Mouse (Mus musculus): ENCODE measurements around the gene Siva1. TPM values are rescaled to one million over a fixed set of nuclear protein-coding genes. Genes with fewer than 3 reads are reported as not detected.

The Siva1 gene
- polyA plus RNA-seq, 1 experiment from 2014 or later, result 222 TPM

- Histone ChIP-seq H3K4me2 (ENCODE audit: low read depth, low read length) (no peak overlapping the region), H3K36me3 (replicated peaks; ENCODE audit: control insufficient read depth, insufficient read depth, low read depth, low read length) (no peaks in the 10 kb centered on the region), H3K27me3 (ENCODE audit: control insufficient read depth, insufficient read depth, low read length) (no peaks in the 10 kb centered on the region), H3K27ac (replicated peaks; ENCODE audit: low read depth, low read length) (no peak overlapping the region), H3K9ac (replicated peaks; ENCODE audit: low read length) (no peak overlapping the region), H3K9me3 (replicated peaks; ENCODE audit: control insufficient read depth, low read length) (no peaks in the 10 kb centered on the region), H3K4me1 (ENCODE audit: control insufficient read depth, insufficient read depth, low read length) (0 out of 2 replicates have a peak, but pooled peaks cover 2% of the 10 kb centered on the region), H3K4me3 (ENCODE audit: low read depth, low read length) (no peak overlapping the region)
- DNase-seq (ENCODE audit: low spot score) (no peak), ATAC-seq (replicated peaks; ENCODE audit: insufficient number of reproducible peaks, low FRiP score, low TSS enrichment, low read depth) (no peak)
- WGBS, result 86% methylated on average over 30 of the region's 30 CpGs
Observed at GRCm38 (mm10) chr12:112599942-112600611, 44.4 kb upstream of the Siva1 start.

- ATAC-seq (replicated peaks; ENCODE audit: insufficient number of reproducible peaks, low FRiP score, low TSS enrichment, low read depth) (no peak), DNase-seq (ENCODE audit: low spot score) (no peak)
- Histone ChIP-seq H3K4me1 (ENCODE audit: control insufficient read depth, insufficient read depth, low read length) (peaks cover 3% of the 10 kb centered on the region; the same call in 1 of the 2 replicates), H3K4me3 (ENCODE audit: low read depth, low read length) (no peak overlapping the region), H3K27me3 (ENCODE audit: control insufficient read depth, insufficient read depth, low read length) (no peaks in the 10 kb centered on the region), H3K36me3 (replicated peaks; ENCODE audit: control insufficient read depth, insufficient read depth, low read depth, low read length) (no peaks in the 10 kb centered on the region), H3K9ac (replicated peaks; ENCODE audit: low read length) (no peak overlapping the region), H3K4me2 (ENCODE audit: low read depth, low read length) (no peak overlapping the region), H3K9me3 (replicated peaks; ENCODE audit: control insufficient read depth, low read length) (no peaks in the 10 kb centered on the region), H3K27ac (replicated peaks; ENCODE audit: low read depth, low read length) (no peak overlapping the region)
- 81% methylated on average over 5 of the region's 5 CpGs for WGBS
Observed at GRCm38 (mm10) chr12:112604022-112604421, 40.5 kb upstream of the Siva1 start.

GRCm38 (mm10) chr12:112604709-112605649, 39.5 kb upstream of the Siva1 start:
- no peaks in the 10 kb centered on the region for H3K27me3 ChIP-seq (ENCODE audit: control insufficient read depth, insufficient read depth, low read length)
- DNase-seq (ENCODE audit: low spot score) (peak; percentile 54), ATAC-seq (replicated peaks; ENCODE audit: insufficient number of reproducible peaks, low FRiP score, low TSS enrichment, low read depth) (peak; percentile 57; the same call in 1 of the 2 replicates)
- H3K36me3 ChIP-seq (replicated peaks; ENCODE audit: control insufficient read depth, insufficient read depth, low read depth, low read length), result no peaks in the 10 kb centered on the region
- no peak overlapping the region for H3K9ac ChIP-seq (replicated peaks; ENCODE audit: low read length)
- WGBS, result 61% methylated on average over 20 of the region's 20 CpGs
- no peak overlapping the region for H3K4me3 ChIP-seq (ENCODE audit: low read depth, low read length)
- H3K27ac ChIP-seq (replicated peaks; ENCODE audit: low read depth, low read length), result no peak overlapping the region
- H3K9me3 ChIP-seq (replicated peaks; ENCODE audit: control insufficient read depth, low read length), result no peaks in the 10 kb centered on the region
- H3K4me2 ChIP-seq (ENCODE audit: low read depth, low read length), result no peak overlapping the region
- H3K4me1 ChIP-seq (ENCODE audit: control insufficient read depth, insufficient read depth, low read length), result peaks cover 3% of the 10 kb centered on the region; the same call in 1 of the 2 replicates

- H3K9ac ChIP-seq (replicated peaks; ENCODE audit: low read length), result no peak overlapping the region
- H3K27me3 ChIP-seq (ENCODE audit: control insufficient read depth, insufficient read depth, low read length), result no peaks in the 10 kb centered on the region
- H3K4me3 ChIP-seq (ENCODE audit: low read depth, low read length), result no peak overlapping the region
- no peak for ATAC-seq (replicated peaks; ENCODE audit: insufficient number of reproducible peaks, low FRiP score, low TSS enrichment, low read depth)
- H3K27ac ChIP-seq (replicated peaks; ENCODE audit: low read depth, low read length), result no peak overlapping the region
- DNase-seq (ENCODE audit: low spot score), result peak; percentile 62
- H3K4me2 ChIP-seq (ENCODE audit: low read depth, low read length), result no peak overlapping the region
- 47% methylated on average over 6 of the region's 6 CpGs for WGBS
- H3K9me3 ChIP-seq (replicated peaks; ENCODE audit: control insufficient read depth, low read length), result no peaks in the 10 kb centered on the region
- peaks cover 3% of the 10 kb centered on the region; the same call in 1 of the 2 replicates for H3K4me1 ChIP-seq (ENCODE audit: control insufficient read depth, insufficient read depth, low read length)
- H3K36me3 ChIP-seq (replicated peaks; ENCODE audit: control insufficient read depth, insufficient read depth, low read depth, low read length), result no peaks in the 10 kb centered on the region
Observed at GRCm38 (mm10) chr12:112605766-112606165, 38.7 kb upstream of the Siva1 start.

GRCm38 (mm10) chr12:112606998-112607397, 37.5 kb upstream of the Siva1 start:
- Histone ChIP-seq H3K36me3 (replicated peaks; ENCODE audit: control insufficient read depth, insufficient read depth, low read depth, low read length) (no peaks in the 10 kb centered on the region), H3K27ac (replicated peaks; ENCODE audit: low read depth, low read length) (no peak overlapping the region), H3K4me3 (ENCODE audit: low read depth, low read length) (no peak overlapping the region), H3K27me3 (ENCODE audit: control insufficient read depth, insufficient read depth, low read length) (no peaks in the 10 kb centered on the region), H3K9ac (replicated peaks; ENCODE audit: low read length) (no peak overlapping the region), H3K4me1 (ENCODE audit: control insufficient read depth, insufficient read depth, low read length) (peaks cover 3% of the 10 kb centered on the region; the same call in 1 of the 2 replicates), H3K4me2 (ENCODE audit: low read depth, low read length) (no peak overlapping the region), H3K9me3 (replicated peaks; ENCODE audit: control insufficient read depth, low read length) (no peaks in the 10 kb centered on the region)
- ATAC-seq (replicated peaks; ENCODE audit: insufficient number of reproducible peaks, low FRiP score, low TSS enrichment, low read depth), result no peak
- 76% methylated on average over 6 of the region's 6 CpGs for WGBS
- DNase-seq (ENCODE audit: low spot score), result no peak

- H3K9ac ChIP-seq (replicated peaks; ENCODE audit: low read length), result no peak overlapping the region
- H3K9me3 ChIP-seq (replicated peaks; ENCODE audit: control insufficient read depth, low read length), result no peaks in the 10 kb centered on the region
- H3K27ac ChIP-seq (replicated peaks; ENCODE audit: low read depth, low read length), result no peak overlapping the region
- H3K27me3 ChIP-seq (ENCODE audit: control insufficient read depth, insufficient read depth, low read length), result no peaks in the 10 kb centered on the region
- peaks cover 3% of the 10 kb centered on the region; the same call in 1 of the 2 replicates for H3K4me1 ChIP-seq (ENCODE audit: control insufficient read depth, insufficient read depth, low read length)
- ATAC-seq (replicated peaks; ENCODE audit: insufficient number of reproducible peaks, low FRiP score, low TSS enrichment, low read depth), result no peak
- H3K4me2 ChIP-seq (ENCODE audit: low read depth, low read length), result no peak overlapping the region
- no peak for DNase-seq (ENCODE audit: low spot score)
- WGBS, result 86% methylated on average over 10 of the region's 10 CpGs
- no peak overlapping the region for H3K4me3 ChIP-seq (ENCODE audit: low read depth, low read length)
- H3K36me3 ChIP-seq (replicated peaks; ENCODE audit: control insufficient read depth, insufficient read depth, low read depth, low read length), result no peaks in the 10 kb centered on the region
Observed at GRCm38 (mm10) chr12:112609031-112609430, 35.4 kb upstream of the Siva1 start.

- H3K4me1 ChIP-seq (ENCODE audit: control insufficient read depth, insufficient read depth, low read length), result no peaks in the 10 kb centered on the region
- ATAC-seq (replicated peaks; ENCODE audit: insufficient number of reproducible peaks, low FRiP score, low TSS enrichment, low read depth) (no peak), DNase-seq (ENCODE audit: low spot score) (no peak)
- no peak overlapping the region for H3K27ac ChIP-seq (replicated peaks; ENCODE audit: low read depth, low read length)
- H3K9ac ChIP-seq (replicated peaks; ENCODE audit: low read length), result no peak overlapping the region
- H3K4me2 ChIP-seq (ENCODE audit: low read depth, low read length), result no peak overlapping the region
- 61% methylated on average over 9 of the region's 9 CpGs for WGBS
- H3K4me3 ChIP-seq (ENCODE audit: low read depth, low read length), result no peak overlapping the region
- H3K9me3 ChIP-seq (replicated peaks; ENCODE audit: control insufficient read depth, low read length), result no peaks in the 10 kb centered on the region
- H3K27me3 ChIP-seq (ENCODE audit: control insufficient read depth, insufficient read depth, low read length), result peaks cover 12% of the 10 kb centered on the region
- H3K36me3 ChIP-seq (replicated peaks; ENCODE audit: control insufficient read depth, insufficient read depth, low read depth, low read length), result no peaks in the 10 kb centered on the region
Observed at GRCm38 (mm10) chr12:112616668-112617067, 27.8 kb upstream of the Siva1 start.

GRCm38 (mm10) chr12:112617184-112617583, 27.3 kb upstream of the Siva1 start:
- 89% methylated on average over 11 of the region's 11 CpGs for WGBS

More at GRCm38 (mm10) chr12:112617184-112617583, 27.3 kb upstream of the Siva1 start:
- H3K9ac ChIP-seq (replicated peaks; ENCODE audit: low read length), result no peak overlapping the region
- ATAC-seq (replicated peaks; ENCODE audit: insufficient number of reproducible peaks, low FRiP score, low TSS enrichment, low read depth) (no peak), DNase-seq (ENCODE audit: low spot score) (no peak)
- no peak overlapping the region for H3K4me3 ChIP-seq (ENCODE audit: low read depth, low read length)
- no peaks in the 10 kb centered on the region for H3K36me3 ChIP-seq (replicated peaks; ENCODE audit: control insufficient read depth, insufficient read depth, low read depth, low read length)
- H3K27ac ChIP-seq (replicated peaks; ENCODE audit: low read depth, low read length), result no peak overlapping the region
- H3K9me3 ChIP-seq (replicated peaks; ENCODE audit: control insufficient read depth, low read length), result no peaks in the 10 kb centered on the region
- no peaks in the 10 kb centered on the region for H3K4me1 ChIP-seq (ENCODE audit: control insufficient read depth, insufficient read depth, low read length)
- no peak overlapping the region for H3K4me2 ChIP-seq (ENCODE audit: low read depth, low read length)
- peaks cover 12% of the 10 kb centered on the region for H3K27me3 ChIP-seq (ENCODE audit: control insufficient read depth, insufficient read depth, low read length)

All from embryonic facial prominence, embryonic 11.5 days (tissue).